Mouse (Mus musculus): ENCODE data around the gene Olfr986. TPM values are rescaled to one million over a fixed set of nuclear protein-coding genes. Genes with fewer than 3 reads are reported as not detected.
A peak's percentile ranks its signal among the peaks of the same experiment; 100 is the strongest.

Gene Olfr986
- polyA plus RNA-seq, 1 experiment from 2014 or later: not detected

GRCm38 (mm10) chr9:40191086-40191876 is 10.6 kb downstream of the Olfr986 start:
- Histone ChIP-seq H3K9ac (ENCODE audit: low read length) (peak overlapping the region; percentile 65; the same call in 1 of the 2 replicates), H3K36me3 (ENCODE audit: control insufficient read depth, insufficient read depth, low read length) (no peaks in the 10 kb centered on the region), H3K4me3 (ENCODE audit: low read depth, low read length) (peak overlapping the region; percentile 69; the same call in 1 of the 2 replicates), H3K9me3 (ENCODE audit: control insufficient read depth, low read length) (no peaks in the 10 kb centered on the region), H3K27ac (ENCODE audit: low read depth, low read length) (no peak overlapping the region), H3K4me2 (ENCODE audit: low read depth, low read length, severe bottlenecking) (peak overlapping the region; percentile 64; the same call in 1 of the 2 replicates), H3K27me3 (ENCODE audit: control insufficient read depth, insufficient read depth, low read length) (no peaks in the 10 kb centered on the region), H3K4me1 (replicated peaks; ENCODE audit: control insufficient read depth, insufficient read depth, low read length) (peaks cover 2% of the 10 kb centered on the region; the same call in 1 of the 2 replicates)
- DNase-seq (ENCODE audit: low spot score) (no peak), ATAC-seq (replicated peaks; ENCODE audit: low FRiP score) (no peak)
- 92% methylated on average over 8 of the region's 9 CpGs for WGBS

GRCm38 (mm10) chr9:40192098-40193038 is 11.6 kb downstream of the Olfr986 start, which contains the start of gene Zfp202:
Gene Zfp202 (plus strand): TSS chr9:40192316.
- Histone ChIP-seq H3K4me1 (replicated peaks; ENCODE audit: control insufficient read depth, insufficient read depth, low read length) (peaks cover 2% of the 10 kb centered on the region; the same call in 1 of the 2 replicates), H3K4me3 (ENCODE audit: low read depth, low read length) (peak within 1 kb of the TSS; percentile 69), H3K9ac (ENCODE audit: low read length) (peak within 1 kb of the TSS; percentile 65), H3K4me2 (ENCODE audit: low read depth, low read length, severe bottlenecking) (peak within 1 kb of the TSS; percentile 64), H3K9me3 (ENCODE audit: control insufficient read depth, low read length) (no peaks in the 10 kb centered on the region), H3K27ac (ENCODE audit: low read depth, low read length) (no peak within 1 kb of the TSS), H3K27me3 (ENCODE audit: control insufficient read depth, insufficient read depth, low read length) (no peaks in the 10 kb centered on the region), H3K36me3 (ENCODE audit: control insufficient read depth, insufficient read depth, low read length) (no peaks in the 10 kb centered on the region)
- under 1% methylated on average over 56 of the region's 63 CpGs for WGBS
- ATAC-seq (replicated peaks; ENCODE audit: low FRiP score) (peak; percentile 98), DNase-seq (ENCODE audit: low spot score) (peak; percentile 93)

GRCm38 (mm10) chr9:40195981-40196380 is 15.3 kb downstream of the Olfr986 start:
- Histone ChIP-seq H3K4me2 (ENCODE audit: low read depth, low read length, severe bottlenecking) (no peak overlapping the region), H3K4me1 (replicated peaks; ENCODE audit: control insufficient read depth, insufficient read depth, low read length) (peaks cover 2% of the 10 kb centered on the region; the same call in 1 of the 2 replicates), H3K36me3 (ENCODE audit: control insufficient read depth, insufficient read depth, low read length) (no peaks in the 10 kb centered on the region), H3K9me3 (ENCODE audit: control insufficient read depth, low read length) (no peaks in the 10 kb centered on the region), H3K27ac (ENCODE audit: low read depth, low read length) (no peak overlapping the region), H3K27me3 (ENCODE audit: control insufficient read depth, insufficient read depth, low read length) (no peaks in the 10 kb centered on the region), H3K9ac (ENCODE audit: low read length) (no peak overlapping the region), H3K4me3 (ENCODE audit: low read depth, low read length) (no peak overlapping the region)
- 92% methylated on average over 3 of the region's 3 CpGs for WGBS
- DNase-seq (ENCODE audit: low spot score): no peak
- ATAC-seq (replicated peaks; ENCODE audit: low FRiP score): no peak

- H3K27ac ChIP-seq (ENCODE audit: low read depth, low read length): no peak overlapping the region
- ATAC-seq (replicated peaks; ENCODE audit: low FRiP score): no peak
- 87% methylated on average over 5 of the region's 5 CpGs for WGBS
- no peaks in the 10 kb centered on the region for H3K27me3 ChIP-seq (ENCODE audit: control insufficient read depth, insufficient read depth, low read length)
- no peak overlapping the region for H3K4me3 ChIP-seq (ENCODE audit: low read depth, low read length)
- peaks cover 3% of the 10 kb centered on the region; the same call in 1 of the 2 replicates for H3K36me3 ChIP-seq (ENCODE audit: control insufficient read depth, insufficient read depth, low read length)
- DNase-seq (ENCODE audit: low spot score): no peak
- no peaks in the 10 kb centered on the region for H3K4me1 ChIP-seq (replicated peaks; ENCODE audit: control insufficient read depth, insufficient read depth, low read length)
- H3K9me3 ChIP-seq (ENCODE audit: control insufficient read depth, low read length): no peaks in the 10 kb centered on the region
- no peak overlapping the region for H3K9ac ChIP-seq (ENCODE audit: low read length)
- no peak overlapping the region for H3K4me2 ChIP-seq (ENCODE audit: low read depth, low read length, severe bottlenecking)
These were observed 25.8 kb downstream of the Olfr986 start for GRCm38 (mm10) chr9:40206546-40206950.

- H3K4me1 ChIP-seq (replicated peaks; ENCODE audit: control insufficient read depth, insufficient read depth, low read length): no peaks in the 10 kb centered on the region
These were observed 30.0 kb downstream of the Olfr986 start for GRCm38 (mm10) chr9:40210744-40211143.

GRCm38 (mm10) chr9:40214058-40214457 is 33.3 kb downstream of the Olfr986 start:
- peaks cover 3% of the 10 kb centered on the region; the same call in 1 of the 2 replicates for H3K36me3 ChIP-seq (ENCODE audit: control insufficient read depth, insufficient read depth, low read length)
- DNase-seq (ENCODE audit: low spot score): no peak
- no peaks in the 10 kb centered on the region for H3K4me1 ChIP-seq (replicated peaks; ENCODE audit: control insufficient read depth, insufficient read depth, low read length)
- no peak overlapping the region for H3K27ac ChIP-seq (ENCODE audit: low read depth, low read length)
- 97% methylated on average over 5 of the region's 5 CpGs for WGBS
- no peak for ATAC-seq (replicated peaks; ENCODE audit: low FRiP score)
- no peaks in the 10 kb centered on the region for H3K27me3 ChIP-seq (ENCODE audit: control insufficient read depth, insufficient read depth, low read length)
- H3K9me3 ChIP-seq (ENCODE audit: control insufficient read depth, low read length): no peaks in the 10 kb centered on the region
- H3K9ac ChIP-seq (ENCODE audit: low read length): no peak overlapping the region
- H3K4me3 ChIP-seq (ENCODE audit: low read depth, low read length): no peak overlapping the region
- no peak overlapping the region for H3K4me2 ChIP-seq (ENCODE audit: low read depth, low read length, severe bottlenecking)

More at GRCm38 (mm10) chr9:40210744-40211143, 30.0 kb downstream of the Olfr986 start:
- ATAC-seq (replicated peaks; ENCODE audit: low FRiP score) (no peak), DNase-seq (ENCODE audit: low spot score) (no peak)
- H3K9ac ChIP-seq (ENCODE audit: low read length): no peak overlapping the region
- H3K4me3 ChIP-seq (ENCODE audit: low read depth, low read length): no peak overlapping the region
- no peaks in the 10 kb centered on the region for H3K9me3 ChIP-seq (ENCODE audit: control insufficient read depth, low read length)
- 94% methylated on average over 2 of the region's 2 CpGs for WGBS
- peaks cover 3% of the 10 kb centered on the region; the same call in 1 of the 2 replicates for H3K36me3 ChIP-seq (ENCODE audit: control insufficient read depth, insufficient read depth, low read length)
- H3K27me3 ChIP-seq (ENCODE audit: control insufficient read depth, insufficient read depth, low read length): no peaks in the 10 kb centered on the region
- H3K4me2 ChIP-seq (ENCODE audit: low read depth, low read length, severe bottlenecking): no peak overlapping the region
- H3K27ac ChIP-seq (ENCODE audit: low read depth, low read length): no peak overlapping the region

- Histone ChIP-seq H3K9ac (ENCODE audit: low read length) (no peak overlapping the region), H3K9me3 (ENCODE audit: control insufficient read depth, low read length) (no peaks in the 10 kb centered on the region), H3K4me2 (ENCODE audit: low read depth, low read length, severe bottlenecking) (no peak overlapping the region), H3K27me3 (ENCODE audit: control insufficient read depth, insufficient read depth, low read length) (no peaks in the 10 kb centered on the region), H3K4me1 (replicated peaks; ENCODE audit: control insufficient read depth, insufficient read depth, low read length) (no peaks in the 10 kb centered on the region), H3K27ac (ENCODE audit: low read depth, low read length) (no peak overlapping the region), H3K36me3 (ENCODE audit: control insufficient read depth, insufficient read depth, low read length) (no peaks in the 10 kb centered on the region; the same call in 1 of the 2 replicates), H3K4me3 (ENCODE audit: low read depth, low read length) (no peak overlapping the region)
- ATAC-seq (replicated peaks; ENCODE audit: low FRiP score): no peak
- 80% methylated on average over 4 of the region's 4 CpGs for WGBS
- no peak for DNase-seq (ENCODE audit: low spot score)
These were observed 35.9 kb downstream of the Olfr986 start for GRCm38 (mm10) chr9:40216651-40217050.

- DNase-seq (ENCODE audit: low spot score): no peak
- H3K27me3 ChIP-seq (ENCODE audit: control insufficient read depth, insufficient read depth, low read length): no peaks in the 10 kb centered on the region
These were observed 43.6 kb downstream of the Olfr986 start for GRCm38 (mm10) chr9:40224289-40224688.

More at GRCm38 (mm10) chr9:40224289-40224688, 43.6 kb downstream of the Olfr986 start:
- no peaks in the 10 kb centered on the region for H3K36me3 ChIP-seq (ENCODE audit: control insufficient read depth, insufficient read depth, low read length)
- WGBS: 65% methylated on average over 4 of the region's 4 CpGs
- no peaks in the 10 kb centered on the region for H3K9me3 ChIP-seq (ENCODE audit: control insufficient read depth, low read length)
- H3K4me2 ChIP-seq (ENCODE audit: low read depth, low read length, severe bottlenecking): no peak overlapping the region
- no peak for ATAC-seq (replicated peaks; ENCODE audit: low FRiP score)
- H3K9ac ChIP-seq (ENCODE audit: low read length): no peak overlapping the region
- no peak overlapping the region for H3K4me3 ChIP-seq (ENCODE audit: low read depth, low read length)
- no peak overlapping the region for H3K27ac ChIP-seq (ENCODE audit: low read depth, low read length)
- no peaks in the 10 kb centered on the region for H3K4me1 ChIP-seq (replicated peaks; ENCODE audit: control insufficient read depth, insufficient read depth, low read length)
